Mouse (Mus musculus): ENCODE data around the gene Acsl5. TPM values are rescaled to one million over a fixed set of nuclear protein-coding genes. Genes with fewer than 3 reads are reported as not detected.

Gene Acsl5
- polyA plus RNA-seq, 2 experiments, result 13.6 to 42.8 TPM

GRCm38 (mm10) chr19:55257656-55258375 lies 6.1 kb downstream of the Acsl5 start:
- Histone ChIP-seq H3K36me3 (ENCODE audit: control insufficient read depth, insufficient read depth, low read length) (no peaks in the 10 kb centered on the region), H3K9me3 (ENCODE audit: control insufficient read depth, low read length) (no peaks in the 10 kb centered on the region), H3K9ac (ENCODE audit: low read depth, low read length, severe bottlenecking) (no peak overlapping the region), H3K4me3 (replicated peaks; ENCODE audit: low read length) (no peak overlapping the region), H3K4me1 (ENCODE audit: control insufficient read depth, insufficient read depth, low read length) (0 out of 2 replicates have a peak, but pooled peaks cover 5% of the 10 kb centered on the region), H3K27me3 (ENCODE audit: control insufficient read depth, insufficient read depth, low read length) (no peaks in the 10 kb centered on the region), H3K27ac (replicated peaks; ENCODE audit: low read depth, low read length) (no peak overlapping the region), H3K4me2 (replicated peaks; ENCODE audit: low read depth, low read length, severe bottlenecking) (no peak overlapping the region)
- DNase-seq (ENCODE audit: low spot score) (no peak), ATAC-seq (ENCODE audit: low FRiP score, low read depth) (no peak)
- TF ChIP-seq POLR2A (IDR thresholded peaks at IDR 0.05; ENCODE audit: borderline replicate concordance, extremely low read depth, insufficient read depth, insufficient read length), result no peak
- 88% methylated on average over 5 of the region's 5 CpGs for WGBS

GRCm38 (mm10) chr19:55258514-55258913 lies 6.8 kb downstream of the Acsl5 start:
- TF ChIP-seq POLR2A (IDR thresholded peaks at IDR 0.05; ENCODE audit: borderline replicate concordance, extremely low read depth, insufficient read depth, insufficient read length), result no peak
- no peak for ATAC-seq (ENCODE audit: low FRiP score, low read depth)

GRCm38 (mm10) chr19:55260389-55261184 lies 8.8 kb downstream of the Acsl5 start:
- ATAC-seq (ENCODE audit: low FRiP score, low read depth) (no peak), DNase-seq (ENCODE audit: low spot score) (no peak)
- H3K27ac ChIP-seq (replicated peaks; ENCODE audit: low read depth, low read length), result no peak overlapping the region
- H3K4me1 ChIP-seq (ENCODE audit: control insufficient read depth, insufficient read depth, low read length), result no peaks in the 10 kb centered on the region
- no peak for TF ChIP-seq POLR2A (IDR thresholded peaks at IDR 0.05; ENCODE audit: borderline replicate concordance, extremely low read depth, insufficient read depth, insufficient read length)
- no peak overlapping the region for H3K4me2 ChIP-seq (replicated peaks; ENCODE audit: low read depth, low read length, severe bottlenecking)
- 67% methylated on average over 12 of the region's 12 CpGs for WGBS
- no peaks in the 10 kb centered on the region for H3K36me3 ChIP-seq (ENCODE audit: control insufficient read depth, insufficient read depth, low read length)
- H3K4me3 ChIP-seq (replicated peaks; ENCODE audit: low read length), result no peak overlapping the region
- H3K27me3 ChIP-seq (ENCODE audit: control insufficient read depth, insufficient read depth, low read length), result no peaks in the 10 kb centered on the region
- H3K9me3 ChIP-seq (ENCODE audit: control insufficient read depth, low read length), result no peaks in the 10 kb centered on the region
- no peak overlapping the region for H3K9ac ChIP-seq (ENCODE audit: low read depth, low read length, severe bottlenecking)

More at GRCm38 (mm10) chr19:55258514-55258913, 6.8 kb downstream of the Acsl5 start:
- H3K9me3 ChIP-seq (ENCODE audit: control insufficient read depth, low read length), result no peaks in the 10 kb centered on the region
- 91% methylated on average over 5 of the region's 5 CpGs for WGBS
- no peak overlapping the region for H3K4me3 ChIP-seq (replicated peaks; ENCODE audit: low read length)
- H3K36me3 ChIP-seq (ENCODE audit: control insufficient read depth, insufficient read depth, low read length), result no peaks in the 10 kb centered on the region
- 0 out of 2 replicates have a peak, but pooled peaks cover 5% of the 10 kb centered on the region for H3K4me1 ChIP-seq (ENCODE audit: control insufficient read depth, insufficient read depth, low read length)
- H3K27ac ChIP-seq (replicated peaks; ENCODE audit: low read depth, low read length), result no peak overlapping the region
- no peak for DNase-seq (ENCODE audit: low spot score)
- H3K9ac ChIP-seq (ENCODE audit: low read depth, low read length, severe bottlenecking), result no peak overlapping the region
- H3K4me2 ChIP-seq (replicated peaks; ENCODE audit: low read depth, low read length, severe bottlenecking), result no peak overlapping the region
- H3K27me3 ChIP-seq (ENCODE audit: control insufficient read depth, insufficient read depth, low read length), result no peaks in the 10 kb centered on the region

- 76% methylated on average over 3 of the region's 3 CpGs for WGBS
- H3K4me2 ChIP-seq (replicated peaks; ENCODE audit: low read depth, low read length, severe bottlenecking), result no peak overlapping the region
- no peak overlapping the region for H3K27ac ChIP-seq (replicated peaks; ENCODE audit: low read depth, low read length)
- ATAC-seq (ENCODE audit: low FRiP score, low read depth), result no peak
- H3K4me3 ChIP-seq (replicated peaks; ENCODE audit: low read length), result no peak overlapping the region
- no peak for DNase-seq (ENCODE audit: low spot score)
- H3K36me3 ChIP-seq (ENCODE audit: control insufficient read depth, insufficient read depth, low read length), result no peaks in the 10 kb centered on the region
- no peak overlapping the region for H3K9ac ChIP-seq (ENCODE audit: low read depth, low read length, severe bottlenecking)
- no peaks in the 10 kb centered on the region for H3K27me3 ChIP-seq (ENCODE audit: control insufficient read depth, insufficient read depth, low read length)
- no peaks in the 10 kb centered on the region for H3K9me3 ChIP-seq (ENCODE audit: control insufficient read depth, low read length)
- no peak for TF ChIP-seq POLR2A (IDR thresholded peaks at IDR 0.05; ENCODE audit: borderline replicate concordance, extremely low read depth, insufficient read depth, insufficient read length)
- no peaks in the 10 kb centered on the region for H3K4me1 ChIP-seq (ENCODE audit: control insufficient read depth, insufficient read depth, low read length)
Measured at GRCm38 (mm10) chr19:55265269-55265668, 13.5 kb downstream of the Acsl5 start.

- TF ChIP-seq POLR2A (IDR thresholded peaks at IDR 0.05; ENCODE audit: borderline replicate concordance, extremely low read depth, insufficient read depth, insufficient read length), result no peak
- H3K27me3 ChIP-seq (ENCODE audit: control insufficient read depth, insufficient read depth, low read length), result no peaks in the 10 kb centered on the region
- no peak overlapping the region for H3K27ac ChIP-seq (replicated peaks; ENCODE audit: low read depth, low read length)
- H3K9ac ChIP-seq (ENCODE audit: low read depth, low read length, severe bottlenecking), result no peak overlapping the region
- no peaks in the 10 kb centered on the region for H3K4me1 ChIP-seq (ENCODE audit: control insufficient read depth, insufficient read depth, low read length)
- WGBS, result 63% methylated on average over 3 of the region's 3 CpGs
- H3K4me2 ChIP-seq (replicated peaks; ENCODE audit: low read depth, low read length, severe bottlenecking), result no peak overlapping the region
- H3K4me3 ChIP-seq (replicated peaks; ENCODE audit: low read length), result no peak overlapping the region
- H3K9me3 ChIP-seq (ENCODE audit: control insufficient read depth, low read length), result no peaks in the 10 kb centered on the region
- no peak for ATAC-seq (ENCODE audit: low FRiP score, low read depth)
- peak; percentile 16 for DNase-seq (ENCODE audit: low spot score)
- H3K36me3 ChIP-seq (ENCODE audit: control insufficient read depth, insufficient read depth, low read length), result no peaks in the 10 kb centered on the region
Measured at GRCm38 (mm10) chr19:55266786-55267185, 15.0 kb downstream of the Acsl5 start.
